ENCODE assay signal across 10 mouse cellular contexts in the genomic region with DNA sequence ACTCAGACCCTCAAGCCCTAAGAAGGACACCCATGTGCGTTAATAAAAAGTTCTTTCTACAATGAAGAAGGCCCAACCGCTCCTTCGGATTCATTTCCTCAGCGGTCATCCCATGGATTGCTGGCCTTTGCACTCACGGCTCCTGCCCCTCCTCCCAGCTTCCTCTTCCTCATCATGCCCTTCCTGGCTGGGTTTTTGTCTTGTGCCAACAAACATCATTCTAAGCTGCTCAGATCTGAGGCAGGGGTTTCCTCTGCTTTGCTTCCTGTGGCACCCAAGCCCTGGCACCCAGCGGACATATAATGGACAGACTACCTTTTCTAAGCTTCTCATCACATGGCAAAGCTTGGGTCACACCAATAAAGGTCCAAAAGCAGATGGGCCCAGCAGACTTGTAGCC.
DNase-seq lines count a peak whose midpoint lies in the region; ATAC-seq and TF ChIP-seq lines count a peak whose summit lies in the region.
"Had no signal": no experiment of that assay in that cellular context is flagged by ENCODE, and none has a peak within 500 bp of the region (broad histone marks: within the 10 kb centered on the region; RNA-seq: fewer than 3 reads in every experiment).

No protein-coding gene starts in this region.

- TF ChIP-seq POLR2A in liver, adult 2 months (IDR thresholded peaks at IDR 0.05; ENCODE audit: extremely low read depth, insufficient read depth, low read length): no peak

- H3K79me2 ChIP-seq in liver, adult 2 months (ENCODE audit: control insufficient read depth, insufficient read depth, low read length): peaks cover 47% of the 10 kb centered on the region; the same call in 1 of the 2 replicates

- H3K4me1 ChIP-seq in liver, adult 2 months (ENCODE audit: control insufficient read depth, insufficient read depth, low read length): peaks cover 7% of the 10 kb centered on the region; the same call in 1 of the 2 replicates
- H3K4me1 ChIP-seq in liver, embryonic 11.5 days (replicated peaks; ENCODE audit: control insufficient read depth, insufficient read depth, low read length): no peaks in the 10 kb centered on the region
- peaks cover 22% of the 10 kb centered on the region for H3K4me1 ChIP-seq in kidney, embryonic 14.5 days (ENCODE audit: control insufficient read depth, insufficient read depth, low read length)
- peaks cover 22% of the 10 kb centered on the region for H3K4me1 ChIP-seq in stomach, embryonic 14.5 days (ENCODE audit: control insufficient read depth, insufficient read depth, low read length)
- H3K4me1 ChIP-seq: liver, embryonic 15.5 days had no signal

- H3K27ac ChIP-seq in liver, adult 2 months (replicated peaks; ENCODE audit: insufficient read depth, low read depth, low read length): peak overlapping the region; percentile 39; the same call in 1 of the 2 replicates
- no peak overlapping the region for H3K27ac ChIP-seq in liver, embryonic 11.5 days (ENCODE audit: low read depth, low read length)
- H3K27ac ChIP-seq in kidney, embryonic 14.5 days (ENCODE audit: low read depth, low read length): peak overlapping the region; percentile 21; the same call in 1 of the 2 replicates
- H3K27ac ChIP-seq in stomach, embryonic 14.5 days (ENCODE audit: low read length): peak overlapping the region; percentile 64

- no peak for TF ChIP-seq CTCF in liver, adult 2 months (IDR thresholded peaks at IDR 0.05; ENCODE audit: low read depth, low read length)

- DNase-seq in heart, adult 11 months: peak; percentile 94
- DNase-seq in heart, postnatal 36 days: no peak
- DNase-seq in liver, adult 2 months (ENCODE audit: extremely low read depth, low read depth, low spot score): no peak
- DNase-seq in liver, embryonic 11.5 days (ENCODE audit: low spot score): no peak
- no peak for DNase-seq in ovary, adult 18-20 months (ENCODE audit: low spot score)
- no peak for DNase-seq in urinary bladder, postnatal 25 days (ENCODE audit: low spot score)

- no peaks in the 10 kb centered on the region for H3K27me3 ChIP-seq in liver, adult 2 months (ENCODE audit: control insufficient read depth, insufficient read depth, low read length)
- H3K27me3 ChIP-seq in liver, embryonic 11.5 days (replicated peaks; ENCODE audit: control insufficient read depth, insufficient read depth, low read length): no peaks in the 10 kb centered on the region
- no peaks in the 10 kb centered on the region for H3K27me3 ChIP-seq in kidney, embryonic 14.5 days (ENCODE audit: control insufficient read depth, insufficient read depth, low read length)
- no peaks in the 10 kb centered on the region for H3K27me3 ChIP-seq in stomach, embryonic 14.5 days (ENCODE audit: control insufficient read depth, insufficient read depth, low read length)
- H3K27me3 ChIP-seq: liver, embryonic 15.5 days; Patski had no signal

- H3K4me2 ChIP-seq in liver, embryonic 11.5 days: no peak overlapping the region
- no peak overlapping the region for H3K4me2 ChIP-seq in kidney, embryonic 14.5 days (replicated peaks; ENCODE audit: low read depth, low read length)
- H3K4me2 ChIP-seq in stomach, embryonic 14.5 days (replicated peaks; ENCODE audit: low read depth, low read length): no peak overlapping the region
- H3K4me2 ChIP-seq: liver, embryonic 15.5 days had no signal

- H3K9ac ChIP-seq in liver, adult 2 months (ENCODE audit: low read depth, low read length): no peak overlapping the region
- H3K9ac ChIP-seq in liver, embryonic 11.5 days (ENCODE audit: low read depth, low read length): no peak overlapping the region
- H3K9ac ChIP-seq in kidney, embryonic 14.5 days (ENCODE audit: low read depth, low read length): no peak overlapping the region
- no peak overlapping the region for H3K9ac ChIP-seq in stomach, embryonic 14.5 days (replicated peaks; ENCODE audit: low read depth, low read length)
- H3K9ac ChIP-seq: liver, embryonic 15.5 days had no signal

- 0 out of 2 replicates have a peak, but pooled peaks cover 2% of the 10 kb centered on the region for H3K36me3 ChIP-seq in liver, adult 2 months (ENCODE audit: control insufficient read depth, insufficient read depth, low read length)
- peaks cover 7% of the 10 kb centered on the region; the same call in 1 of the 2 replicates for H3K36me3 ChIP-seq in liver, embryonic 11.5 days (ENCODE audit: control insufficient read depth, insufficient read depth, low read length)
- peaks cover 24% of the 10 kb centered on the region for H3K36me3 ChIP-seq in kidney, embryonic 14.5 days (ENCODE audit: control insufficient read depth, insufficient read depth, low read length)
- peaks cover 25% of the 10 kb centered on the region for H3K36me3 ChIP-seq in stomach, embryonic 14.5 days (ENCODE audit: control insufficient read depth, insufficient read depth, low read length)

- H3K9me3 ChIP-seq in liver, embryonic 11.5 days (ENCODE audit: control insufficient read depth, low read length): no peaks in the 10 kb centered on the region
- H3K9me3 ChIP-seq in kidney, embryonic 14.5 days (ENCODE audit: control insufficient read depth, low read length): no peaks in the 10 kb centered on the region
- no peaks in the 10 kb centered on the region for H3K9me3 ChIP-seq in stomach, embryonic 14.5 days (ENCODE audit: control insufficient read depth, low read depth, low read length)
- H3K9me3 ChIP-seq: liver, embryonic 15.5 days had no signal

- no peak overlapping the region for H3K4me3 ChIP-seq in liver, adult 2 months (ENCODE audit: insufficient read depth, low read depth, low read length)
- H3K4me3 ChIP-seq in liver, embryonic 11.5 days (ENCODE audit: low read depth, low read length): no peak overlapping the region
- H3K4me3 ChIP-seq in kidney, embryonic 14.5 days (ENCODE audit: low read length): no peak overlapping the region
- no peak overlapping the region for H3K4me3 ChIP-seq in stomach, embryonic 14.5 days (ENCODE audit: low read depth, low read length)
- H3K4me3 ChIP-seq: liver, embryonic 15.5 days had no signal

- ATAC-seq in liver, embryonic 11.5 days (replicated peaks; ENCODE audit: low FRiP score): no peak
- no peak for ATAC-seq in kidney, embryonic 14.5 days (ENCODE audit: low FRiP score, low TSS enrichment)
- no peak for ATAC-seq in stomach, embryonic 14.5 days (ENCODE audit: insufficient number of reproducible peaks, insufficient read depth, low FRiP score, low read depth)
- ATAC-seq: Patski had no signal

- intact Hi-C loops in heart, postnatal 36 days (cut with DNase I): no loop called here

- WGBS in liver, adult 2 months: 77% methylated on average over 6 of the region's 6 CpGs
- WGBS in liver, embryonic 11.5 days: 74% methylated on average over 6 of the region's 6 CpGs
- WGBS in kidney, embryonic 14.5 days: 79% methylated on average over 6 of the region's 6 CpGs
- 83% methylated on average over 6 of the region's 6 CpGs for WGBS in stomach, embryonic 14.5 days
